In the genomic region with DNA sequence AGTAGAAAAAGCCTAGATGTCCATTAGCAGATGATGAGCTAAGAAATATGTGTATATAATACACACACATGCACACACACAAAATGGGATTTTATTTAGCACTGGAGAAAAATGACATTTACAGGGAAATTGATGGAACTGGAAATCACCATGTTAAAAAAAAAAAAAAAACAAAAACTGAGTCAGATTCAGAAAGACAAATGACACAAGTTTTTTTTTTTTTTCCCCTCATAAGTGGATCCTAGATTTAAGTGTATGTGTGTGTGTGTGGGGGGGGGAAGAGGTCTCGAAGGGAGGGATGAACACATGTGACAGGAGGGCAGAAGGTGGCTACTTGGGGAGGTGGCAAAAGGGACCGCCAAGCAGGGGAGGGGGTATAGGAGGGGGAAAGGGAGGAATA, we compare ENCODE assay signal across 37 mouse cellular contexts. TPM values are rescaled to one million over a fixed set of nuclear protein-coding genes. Genes with fewer than 3 reads are reported as not detected.
"Had no signal": no experiment of that assay in that cellular context is flagged by ENCODE, and none has a peak within 500 bp of the region (broad histone marks: within the 10 kb centered on the region; RNA-seq: fewer than 3 reads in every experiment).

No protein-coding gene starts in this region.

- H3K4me1 ChIP-seq: embryonic facial prominence, embryonic 12.5 days; embryonic facial prominence, embryonic 15.5 days; forebrain, embryonic 15.5 days had no signal

- H3K9me3 ChIP-seq: embryonic facial prominence, embryonic 10.5 days; embryonic facial prominence, embryonic 12.5 days; embryonic facial prominence, embryonic 13.5 days; embryonic facial prominence, embryonic 15.5 days; forebrain, embryonic 10.5 days; forebrain, embryonic 12.5 days; forebrain, embryonic 15.5 days had no signal

- H3K27ac ChIP-seq: embryonic facial prominence, embryonic 10.5 days; embryonic facial prominence, embryonic 12.5 days; embryonic facial prominence, embryonic 13.5 days; embryonic facial prominence, embryonic 15.5 days; forebrain, embryonic 10.5 days; forebrain, embryonic 12.5 days; forebrain, embryonic 15.5 days; gastrocnemius, adult 2 months; heart, adult 2 months had no signal

- H3K36me3 ChIP-seq: embryonic facial prominence, embryonic 10.5 days; embryonic facial prominence, embryonic 12.5 days; embryonic facial prominence, embryonic 13.5 days; embryonic facial prominence, embryonic 15.5 days; forebrain, embryonic 10.5 days; forebrain, embryonic 12.5 days; forebrain, embryonic 15.5 days had no signal

- H3K4me3 ChIP-seq: embryonic facial prominence, embryonic 10.5 days; embryonic facial prominence, embryonic 12.5 days; embryonic facial prominence, embryonic 13.5 days; embryonic facial prominence, embryonic 15.5 days; erythroblast, embryonic 14.5 days; forebrain, embryonic 10.5 days; forebrain, embryonic 12.5 days; forebrain, embryonic 15.5 days; gastrocnemius, adult 2 months; heart, adult 2 months had no signal

- H3K4me2 ChIP-seq: embryonic facial prominence, embryonic 12.5 days; embryonic facial prominence, embryonic 13.5 days; embryonic facial prominence, embryonic 15.5 days; forebrain, embryonic 12.5 days; forebrain, embryonic 15.5 days had no signal

- H3K9ac ChIP-seq: embryonic facial prominence, embryonic 12.5 days; embryonic facial prominence, embryonic 13.5 days; embryonic facial prominence, embryonic 15.5 days; forebrain, embryonic 12.5 days; forebrain, embryonic 15.5 days; forebrain, postnatal 0 days had no signal

- H3K27me3 ChIP-seq: embryonic facial prominence, embryonic 12.5 days; embryonic facial prominence, embryonic 13.5 days; embryonic facial prominence, embryonic 15.5 days; forebrain, embryonic 12.5 days; forebrain, embryonic 15.5 days had no signal

- DNase-seq: cerebellum, adult 2 months; cerebellum, adult 8-10 months; cerebellum, adult 9-10 months; cerebellum, adult 9-11 months; cerebellum, postnatal 10 days; cerebellum, postnatal 14 days; cerebellum, postnatal 25 days; cerebellum, postnatal 36 days; embryo, embryonic 11 days; forebrain, postnatal 0 days; gastrocnemius, adult 2 months; gastrocnemius, postnatal 10 days; gastrocnemius, postnatal 14 days; gastrocnemius, postnatal 25 days; gastrocnemius, postnatal 36 days; heart, adult 2 months had no signal

- ATAC-seq: forebrain, embryonic 14.5 days; forebrain, embryonic 15.5 days; forebrain, embryonic 16.5 days; forebrain, postnatal 0 days had no signal

RNA-seq across cellular contexts. Expression of gene Fam71b, which starts 1.3 kb away (rescaled TPM):
- total RNA-seq: common myeloid progenitor, adult 5-6 weeks; forebrain, postnatal 0 days; gastrocnemius, adult 18-20 months; gastrocnemius, adult 2 months; gastrocnemius, adult 8-10 months; gastrocnemius, postnatal 10 days; gastrocnemius, postnatal 14 days; gastrocnemius, postnatal 25 days; gastrocnemius, postnatal 36 days; gastrocnemius, postnatal 4 days; granulocyte monocyte progenitor cell, adult 5-6 weeks; heart, adult 2 months; heart, adult 8-10 months had no signal
- polyA plus RNA-seq: cerebellum, adult 2 months; cortical plate, adult 2 months; embryonic facial prominence, embryonic 10.5 days; embryonic facial prominence, embryonic 11.5 days; embryonic facial prominence, embryonic 12.5 days; embryonic facial prominence, embryonic 13.5 days; embryonic facial prominence, embryonic 14.5 days; embryonic facial prominence, embryonic 15.5 days; erythroblast, embryonic 14.5 days; forebrain, embryonic 10.5 days; forebrain, embryonic 11.5 days; forebrain, embryonic 12.5 days; forebrain, embryonic 14.5 days; forebrain, embryonic 15.5 days; forebrain, embryonic 16.5 days; forebrain, postnatal 0 days; frontal cortex, adult 2 months had no signal

RNA-seq across cellular contexts. Expression of gene Itk, which starts 5.8 kb away (rescaled TPM):
- total RNA-seq: gastrocnemius, adult 2 months; gastrocnemius, adult 8-10 months had no signal
- polyA plus RNA-seq: embryonic facial prominence, embryonic 11.5 days; embryonic facial prominence, embryonic 13.5 days; forebrain, embryonic 10.5 days; forebrain, embryonic 12.5 days; forebrain, embryonic 14.5 days; forebrain, embryonic 15.5 days; forebrain, embryonic 16.5 days had no signal

RNA-seq across cellular contexts. Expression of gene Havcr2, which starts 59.6 kb away (rescaled TPM):
- total RNA-seq: gastrocnemius, adult 18-20 months; gastrocnemius, postnatal 14 days; gastrocnemius, postnatal 25 days; gastrocnemius, postnatal 36 days had no signal
- polyA plus RNA-seq: embryonic facial prominence, embryonic 10.5 days; embryonic facial prominence, embryonic 11.5 days; embryonic facial prominence, embryonic 13.5 days; erythroblast, embryonic 14.5 days; forebrain, embryonic 10.5 days; forebrain, embryonic 12.5 days had no signal
